Mouse (Mus musculus) forebrain, embryonic 13.5 days (tissue): Measurements from ENCODE around the gene Plekha6. TPM values are rescaled to one million over a fixed set of nuclear protein-coding genes. Genes with fewer than 3 reads are reported as not detected.
A peak's percentile ranks its signal among the peaks of the same experiment; 100 is the strongest.

Experiments
- ATAC-seq: fragments of 200-750 bp; cut with Nextera tagmentation; 2 replicates; pipeline ENCODE4 v1.8.0; 2017
- H3K27ac ChIP-seq: fragments of 300-500 bp; sonication (generic); 2 replicates; pipeline ENCODE4 v1.5.1; 2015; ENCODE audit warnings: inconsistent platforms, mild to moderate bottlenecking, moderate library complexity
- H3K27me3 ChIP-seq: fragments of 300-500 bp; sonication (generic); 2 replicates; pipeline ENCODE4 v1.6.1; 2015; ENCODE audit warnings: mild to moderate bottlenecking, inconsistent platforms
- H3K36me3 ChIP-seq: fragments of 300-500 bp; sonication (generic); 2 replicates; pipeline ENCODE4 v1.6.1; 2015; ENCODE audit warnings: mild to moderate bottlenecking, inconsistent platforms; ENCODE audit not compliant: poor library complexity, severe bottlenecking
- H3K4me1 ChIP-seq: fragments of 300-500 bp; sonication (generic); 2 replicates; pipeline ENCODE4 v1.6.1; 2015; ENCODE audit warnings: inconsistent platforms
- H3K4me2 ChIP-seq: fragments of 300-500 bp; sonication (generic); 2 replicates; pipeline ENCODE4 v1.6.1; 2015; ENCODE audit warnings: inconsistent platforms, mild to moderate bottlenecking, moderate library complexity
- H3K4me3 ChIP-seq: fragments of 300-500 bp; sonication (generic); 2 replicates; pipeline ENCODE4 v1.5.1; 2015; ENCODE audit warnings: mild to moderate bottlenecking, inconsistent platforms
- H3K9ac ChIP-seq: fragments of 300-500 bp; sonication (generic); 2 replicates; pipeline ENCODE4 v1.6.1; 2015; ENCODE audit warnings: mild to moderate bottlenecking, inconsistent platforms
- H3K9me3 ChIP-seq: fragments of 300-500 bp; sonication (generic); replicated peaks from 2 replicates; pipeline ENCODE4 v1.6.1; 2016; ENCODE audit warnings: inconsistent platforms
- WGBS: fragments of 180-500 bp; shearing (Covaris S2); methylation state at CpG from one replicate; pipeline ENCODE4 v1.1.7; 2015; 5-methylcytosine and 5-hydroxymethylcytosine counted together
- polyA plus RNA-seq: library from polyadenylated mRNA; unstranded; fragments of >200 nt; fragmentation: Nextera tagmentation; extraction: Ambion mirVana; gene quantifications from 2 replicates; pipeline ENCODE4 v1.2.1, GENCODE M21; 2015

Plekha6 gene
- polyA plus RNA-seq, 1 experiment from 2014 or later: 14.9 TPM

GRCm38 (mm10) chr1:133254226-133254625 lies 90.2 kb downstream of the Plekha6 start:
- Histone ChIP-seq H3K4me1 (peaks cover 55% of the 10 kb centered on the region), H3K27me3 (no peaks in the 10 kb centered on the region; the same call in 1 of the 2 replicates), H3K4me2 (no peak overlapping the region), H3K36me3 (peaks cover 2% of the 10 kb centered on the region; the same call in 1 of the 2 replicates), H3K9me3 (no peaks in the 10 kb centered on the region), H3K27ac (no peak overlapping the region), H3K9ac (no peak overlapping the region), H3K4me3 (no peak overlapping the region)
- no peak for ATAC-seq
- WGBS: 87% methylated on average over 6 of the region's 6 CpGs

GRCm38 (mm10) chr1:133254856-133255764 lies 91.1 kb downstream of the Plekha6 start:
- whole genome bisulfite sequencing: 41% methylated on average over 9 of the region's 9 CpGs
- peaks cover 9% of the 10 kb centered on the region for H3K36me3 ChIP-seq
- H3K4me3 ChIP-seq: no peak overlapping the region
- no peak for ATAC-seq
- H3K27ac ChIP-seq: no peak overlapping the region
- H3K4me2 ChIP-seq: no peak overlapping the region
- H3K9ac ChIP-seq: no peak overlapping the region
- no peaks in the 10 kb centered on the region; the same call in 1 of the 2 replicates for H3K27me3 ChIP-seq
- no peaks in the 10 kb centered on the region for H3K9me3 ChIP-seq
- H3K4me1 ChIP-seq: peaks cover 55% of the 10 kb centered on the region

- Histone ChIP-seq H3K4me3 (no peak overlapping the region), H3K4me1 (peaks cover 53% of the 10 kb centered on the region), H3K36me3 (peaks cover 14% of the 10 kb centered on the region), H3K4me2 (no peak overlapping the region), H3K9me3 (no peaks in the 10 kb centered on the region), H3K27me3 (no peaks in the 10 kb centered on the region; the same call in 1 of the 2 replicates), H3K9ac (no peak overlapping the region), H3K27ac (no peak overlapping the region)
- ATAC-seq: no peak
- 73% methylated on average over 5 of the region's 5 CpGs for WGBS
Measured at GRCm38 (mm10) chr1:133255776-133256175, 91.8 kb downstream of the Plekha6 start.

GRCm38 (mm10) chr1:133256347-133256746 lies 92.3 kb downstream of the Plekha6 start:
- ATAC-seq: no peak
- Histone ChIP-seq H3K9ac (no peak overlapping the region), H3K4me1 (peaks cover 47% of the 10 kb centered on the region), H3K27me3 (no peaks in the 10 kb centered on the region; the same call in 1 of the 2 replicates), H3K36me3 (peaks cover 14% of the 10 kb centered on the region), H3K9me3 (no peaks in the 10 kb centered on the region), H3K4me3 (no peak overlapping the region), H3K27ac (peak overlapping the region; percentile 55; the same call in 1 of the 2 replicates), H3K4me2 (no peak overlapping the region)
- 89% methylated on average over 8 of the region's 8 CpGs for WGBS

GRCm38 (mm10) chr1:133258694-133259093 lies 94.7 kb downstream of the Plekha6 start:
- peaks cover 36% of the 10 kb centered on the region for H3K36me3 ChIP-seq
- H3K27ac ChIP-seq: no peak overlapping the region
- WGBS: 68% methylated on average over 6 of the region's 6 CpGs
- H3K4me2 ChIP-seq: no peak overlapping the region
- H3K4me1 ChIP-seq: peaks cover 30% of the 10 kb centered on the region
- H3K27me3 ChIP-seq: no peaks in the 10 kb centered on the region; the same call in 1 of the 2 replicates
- ATAC-seq: no peak
- no peaks in the 10 kb centered on the region for H3K9me3 ChIP-seq
- no peak overlapping the region for H3K4me3 ChIP-seq
- no peak overlapping the region for H3K9ac ChIP-seq

GRCm38 (mm10) chr1:133262628-133263027 lies 98.6 kb downstream of the Plekha6 start:
- Histone ChIP-seq H3K4me2 (no peak overlapping the region), H3K4me3 (no peak overlapping the region), H3K4me1 (peaks cover 7% of the 10 kb centered on the region), H3K27ac (no peak overlapping the region), H3K36me3 (peaks cover 61% of the 10 kb centered on the region), H3K9ac (no peak overlapping the region), H3K27me3 (no peaks in the 10 kb centered on the region), H3K9me3 (no peaks in the 10 kb centered on the region)
- WGBS: 90% methylated on average over 6 of the region's 6 CpGs
- ATAC-seq: no peak

GRCm38 (mm10) chr1:133263134-133263533 lies 99.1 kb downstream of the Plekha6 start:
- no peak overlapping the region for H3K4me2 ChIP-seq
- H3K27ac ChIP-seq: no peak overlapping the region
- H3K9me3 ChIP-seq: no peaks in the 10 kb centered on the region
- peaks cover 12% of the 10 kb centered on the region for H3K4me1 ChIP-seq
- H3K4me3 ChIP-seq: no peak overlapping the region
- H3K36me3 ChIP-seq: peaks cover 61% of the 10 kb centered on the region
- 88% methylated on average over 7 of the region's 7 CpGs for WGBS
- no peak for ATAC-seq
- no peak overlapping the region for H3K9ac ChIP-seq
- H3K27me3 ChIP-seq: no peaks in the 10 kb centered on the region

- no peaks in the 10 kb centered on the region for H3K9me3 ChIP-seq
- H3K9ac ChIP-seq: no peak overlapping the region
- no peaks in the 10 kb centered on the region for H3K27me3 ChIP-seq
- ATAC-seq: no peak
- no peak overlapping the region for H3K4me3 ChIP-seq
- H3K4me1 ChIP-seq: peaks cover 23% of the 10 kb centered on the region
- 87% methylated on average over 12 of the region's 12 CpGs for WGBS
- no peak overlapping the region for H3K27ac ChIP-seq
- H3K36me3 ChIP-seq: peaks cover 59% of the 10 kb centered on the region
- H3K4me2 ChIP-seq: no peak overlapping the region
Measured at GRCm38 (mm10) chr1:133264367-133264766, 100.4 kb downstream of the Plekha6 start.

- Histone ChIP-seq H3K4me3 (no peak overlapping the region), H3K9ac (no peak overlapping the region), H3K27me3 (no peaks in the 10 kb centered on the region), H3K9me3 (no peaks in the 10 kb centered on the region), H3K4me2 (no peak overlapping the region), H3K27ac (no peak overlapping the region), H3K4me1 (peaks cover 31% of the 10 kb centered on the region), H3K36me3 (peaks cover 61% of the 10 kb centered on the region)
- ATAC-seq: no peak
- 72% methylated on average over 11 of the region's 11 CpGs for WGBS
Measured at GRCm38 (mm10) chr1:133265114-133265766, 101.2 kb downstream of the Plekha6 start.

GRCm38 (mm10) chr1:133267094-133267493 lies 103.1 kb downstream of the Plekha6 start:
- Histone ChIP-seq H3K27ac (0 out of 2 replicates have a peak overlapping the region, but pooled peaks have one; percentile 16), H3K9ac (no peak overlapping the region), H3K4me2 (no peak overlapping the region), H3K36me3 (peaks cover 68% of the 10 kb centered on the region), H3K4me3 (no peak overlapping the region), H3K4me1 (peaks cover 36% of the 10 kb centered on the region), H3K9me3 (no peaks in the 10 kb centered on the region), H3K27me3 (no peaks in the 10 kb centered on the region)
- 58% methylated on average over 3 of the region's 3 CpGs for WGBS
- no peak for ATAC-seq

GRCm38 (mm10) chr1:133267813-133268492 lies 103.9 kb downstream of the Plekha6 start:
- peaks cover 66% of the 10 kb centered on the region for H3K36me3 ChIP-seq
- WGBS: 8% methylated on average over 10 of the region's 10 CpGs

More at GRCm38 (mm10) chr1:133267813-133268492, 103.9 kb downstream of the Plekha6 start:
- H3K4me3 ChIP-seq: no peak overlapping the region
- peaks cover 36% of the 10 kb centered on the region for H3K4me1 ChIP-seq
- H3K4me2 ChIP-seq: no peak overlapping the region
- H3K9ac ChIP-seq: peak overlapping the region; percentile 41; the same call in 1 of the 2 replicates
- peak overlapping the region; percentile 69 for H3K27ac ChIP-seq
- no peaks in the 10 kb centered on the region for H3K27me3 ChIP-seq
- ATAC-seq: peak; percentile 78
- H3K9me3 ChIP-seq: no peaks in the 10 kb centered on the region
